Mouse (Mus musculus) forebrain, postnatal 0 days (tissue): Measurements from ENCODE around the gene Tmbim6. TPM values are rescaled to one million over a fixed set of nuclear protein-coding genes. Genes with fewer than 3 reads are reported as not detected.

Experiments
- ATAC-seq: fragments of 200-750 bp; cut with Nextera tagmentation; 2 replicates; pipeline ENCODE4 v1.8.0; 2017; ENCODE audit warnings: mild to moderate bottlenecking, moderate library complexity
- DNase-seq: peaks from one replicate; pipeline ENCODE4 v3.0.0-alpha.2; 2015
- H3K27ac ChIP-seq: fragments of 300-500 bp; sonication (generic); 2 replicates; pipeline ENCODE4 v1.5.1; 2014; ENCODE audit warnings: low read depth, mild to moderate bottlenecking, antibody characterized with exemption, low read length, moderate library complexity, mixed read lengths
- H3K27me3 ChIP-seq: fragments of 300-500 bp; sonication (generic); 2 replicates; pipeline ENCODE4 v1.6.1; 2014; ENCODE audit warnings: mild to moderate bottlenecking, low read length, mixed read lengths; ENCODE audit not compliant: insufficient read depth
- H3K36me3 ChIP-seq: fragments of 300-500 bp; sonication (generic); 2 replicates; pipeline ENCODE4 v1.6.1; 2014; ENCODE audit warnings: mild to moderate bottlenecking, moderate library complexity; ENCODE audit not compliant: insufficient read depth
- H3K4me1 ChIP-seq: fragments of 300-500 bp; sonication (generic); 2 replicates; pipeline ENCODE4 v1.6.1; 2014; ENCODE audit warnings: antibody characterized with exemption; ENCODE audit not compliant: insufficient read depth
- H3K4me2 ChIP-seq: fragments of 300-500 bp; sonication (generic); 2 replicates; pipeline ENCODE4 v1.6.1; 2014; ENCODE audit warnings: low read depth, mild to moderate bottlenecking, moderate library complexity
- H3K4me3 ChIP-seq: fragments of 300-500 bp; sonication (generic); 2 replicates; pipeline ENCODE4 v1.5.1; 2014; ENCODE audit warnings: low read depth, low read length, mixed read lengths
- H3K9ac ChIP-seq: fragments of 300-500 bp; sonication (generic); 2 replicates; pipeline ENCODE4 v1.6.1; 2014; ENCODE audit warnings: mild to moderate bottlenecking
- H3K9me3 ChIP-seq: fragments of 300-500 bp; sonication (generic); 2 replicates; pipeline ENCODE4 v1.6.1; 2016; ENCODE audit warnings: low read length
- CTCF ChIP-seq: sonication (generic); IDR thresholded peaks from 2 replicates; pipeline ENCODE4 v1.5.1; 2016; ENCODE audit warnings: antibody characterized with exemption, control low read depth, low read depth
- WGBS: fragments of 180-500 bp; shearing (Covaris S2); extraction: QIAGEN DNeasy Blood & Tissue Kit; methylation state at CpG from one replicate; pipeline ENCODE4 v1.1.7; 2014; 5-methylcytosine and 5-hydroxymethylcytosine counted together
- polyA plus RNA-seq: library from polyadenylated mRNA; unstranded; fragments of >200 nt; fragmentation: Nextera tagmentation; extraction: Ambion mirVana; gene quantifications from 2 replicates; pipeline ENCODE4 v1.2.1, GENCODE M21; 2015
- total RNA-seq: library from RNA; depleted of rRNA; stranded (reverse); fragments of >200 nt; gene quantifications from 2 replicates; pipeline ENCODE4 v1.2.3, GENCODE M21; 2014

Tmbim6 gene
- total and polyA plus RNA-seq, 2 experiments from 2014 or later, result 234 to 312 TPM

GRCm38 (mm10) chr15:99355660-99356059 lies 37.0 kb upstream of the Tmbim6 start:
- no peaks in the 10 kb centered on the region for H3K27me3 ChIP-seq
- no peak for ATAC-seq
- 69% methylated on average over 6 of the region's 6 CpGs for WGBS

GRCm38 (mm10) chr15:99356462-99356861 lies 36.2 kb upstream of the Tmbim6 start:
- ATAC-seq (no peak), DNase-seq (no peak)
- Histone ChIP-seq H3K36me3 (no peaks in the 10 kb centered on the region), H3K4me1 (no peaks in the 10 kb centered on the region), H3K4me2 (no peak overlapping the region), H3K27ac (no peak overlapping the region), H3K27me3 (no peaks in the 10 kb centered on the region), H3K4me3 (no peak overlapping the region), H3K9me3 (no peaks in the 10 kb centered on the region), H3K9ac (no peak overlapping the region)
- no peak for TF ChIP-seq CTCF
- WGBS, result 80% methylated on average over 6 of the region's 6 CpGs

More at GRCm38 (mm10) chr15:99355660-99356059, 37.0 kb upstream of the Tmbim6 start:
- Histone ChIP-seq H3K27ac (no peak overlapping the region), H3K4me2 (no peak overlapping the region), H3K36me3 (no peaks in the 10 kb centered on the region), H3K9ac (no peak overlapping the region), H3K4me1 (no peaks in the 10 kb centered on the region), H3K4me3 (no peak overlapping the region), H3K9me3 (no peaks in the 10 kb centered on the region)
- no peak for TF ChIP-seq CTCF
- no peak for DNase-seq

GRCm38 (mm10) chr15:99358952-99359351 lies 33.7 kb upstream of the Tmbim6 start:
- H3K4me3 ChIP-seq, result no peak overlapping the region
- H3K27ac ChIP-seq, result no peak overlapping the region
- 91% methylated on average over 9 of the region's 9 CpGs for WGBS
- H3K27me3 ChIP-seq, result no peaks in the 10 kb centered on the region
- TF ChIP-seq CTCF, result no peak
- no peak for DNase-seq
- ATAC-seq, result no peak
- H3K4me1 ChIP-seq, result no peaks in the 10 kb centered on the region
- H3K9me3 ChIP-seq, result no peaks in the 10 kb centered on the region
- H3K4me2 ChIP-seq, result no peak overlapping the region
- no peaks in the 10 kb centered on the region for H3K36me3 ChIP-seq
- no peak overlapping the region for H3K9ac ChIP-seq

- WGBS, result 69% methylated on average over 7 of the region's 7 CpGs
These were observed 28.6 kb upstream of the Tmbim6 start for GRCm38 (mm10) chr15:99364022-99364530.

GRCm38 (mm10) chr15:99364921-99365320 lies 27.8 kb upstream of the Tmbim6 start:
- Histone ChIP-seq H3K36me3 (no peaks in the 10 kb centered on the region), H3K4me2 (no peak overlapping the region), H3K27ac (no peak overlapping the region), H3K9me3 (no peaks in the 10 kb centered on the region), H3K9ac (no peak overlapping the region), H3K4me3 (no peak overlapping the region), H3K4me1 (0 out of 2 replicates have a peak, but pooled peaks cover 4% of the 10 kb centered on the region), H3K27me3 (no peaks in the 10 kb centered on the region)
- DNase-seq (no peak), ATAC-seq (no peak)
- 80% methylated on average over 8 of the region's 8 CpGs for WGBS
- no peak for TF ChIP-seq CTCF

More at GRCm38 (mm10) chr15:99364022-99364530, 28.6 kb upstream of the Tmbim6 start:
- Histone ChIP-seq H3K36me3 (no peaks in the 10 kb centered on the region), H3K4me3 (no peak overlapping the region), H3K4me2 (no peak overlapping the region), H3K27me3 (no peaks in the 10 kb centered on the region), H3K4me1 (0 out of 2 replicates have a peak, but pooled peaks cover 4% of the 10 kb centered on the region), H3K9me3 (no peaks in the 10 kb centered on the region), H3K9ac (no peak overlapping the region), H3K27ac (no peak overlapping the region)
- ATAC-seq (no peak), DNase-seq (no peak)
- TF ChIP-seq CTCF, result no peak

GRCm38 (mm10) chr15:99368583-99369266 lies 24.0 kb upstream of the Tmbim6 start:
- no peak overlapping the region for H3K27ac ChIP-seq

More at GRCm38 (mm10) chr15:99368583-99369266, 24.0 kb upstream of the Tmbim6 start:
- H3K36me3 ChIP-seq, result no peaks in the 10 kb centered on the region
- no peak for TF ChIP-seq CTCF
- 71% methylated on average over 4 of the region's 4 CpGs for WGBS
- DNase-seq (no peak), ATAC-seq (no peak)
- no peaks in the 10 kb centered on the region for H3K9me3 ChIP-seq
- H3K27me3 ChIP-seq, result no peaks in the 10 kb centered on the region
- H3K4me1 ChIP-seq, result 0 out of 2 replicates have a peak, but pooled peaks cover 4% of the 10 kb centered on the region
- no peak overlapping the region for H3K9ac ChIP-seq
- H3K4me3 ChIP-seq, result peak overlapping the region; percentile 66
- H3K4me2 ChIP-seq, result peak overlapping the region; percentile 63
